Mouse (Mus musculus): Measurements from ENCODE around the gene Gm12248.
"Not testable (repeated sequence)": the region's sequence is repeated elsewhere in the genome, so short reads cannot be mapped to it uniquely, and the experiment has no call there.

Gm12248 gene

GRCm38 (mm10) chr11:58102581-58103343 lies 9.8 kb upstream of the Gm12248 start:
- no peak for DNase-seq (ENCODE audit: extremely low read depth, low read depth, low spot score)

GRCm38 (mm10) chr11:58102146-58102545 lies 9.2 kb upstream of the Gm12248 start:
- DNase-seq (ENCODE audit: extremely low read depth, low read depth, low spot score): no peak

- DNase-seq (ENCODE audit: extremely low read depth, low read depth, low spot score): no peak
These were observed 8.3 kb upstream of the Gm12248 start for GRCm38 (mm10) chr11:58101194-58101720.

GRCm38 (mm10) chr11:58100006-58100405 lies 7.1 kb upstream of the Gm12248 start:
- DNase-seq (ENCODE audit: extremely low read depth, low read depth, low spot score): no peak

GRCm38 (mm10) chr11:58098366-58098720 lies 5.4 kb upstream of the Gm12248 start:
- DNase-seq (ENCODE audit: extremely low read depth, low read depth, low spot score): not testable (repeated sequence)

- no peak for DNase-seq (ENCODE audit: extremely low read depth, low read depth, low spot score)
These were observed 4.9 kb upstream of the Gm12248 start for GRCm38 (mm10) chr11:58097621-58098365.

- DNase-seq (ENCODE audit: extremely low read depth, low read depth, low spot score): no peak
These were observed 4.1 kb upstream of the Gm12248 start for GRCm38 (mm10) chr11:58096821-58097620.

- DNase-seq (ENCODE audit: extremely low read depth, low read depth, low spot score): no peak
These were observed 3.2 kb upstream of the Gm12248 start for GRCm38 (mm10) chr11:58096160-58096559.

- no peak for DNase-seq (ENCODE audit: extremely low read depth, low read depth, low spot score)
These were observed 2.6 kb upstream of the Gm12248 start for GRCm38 (mm10) chr11:58095561-58095960.

- DNase-seq (ENCODE audit: extremely low read depth, low read depth, low spot score): no peak
These were observed 1.8 kb upstream of the Gm12248 start for GRCm38 (mm10) chr11:58094766-58095165.

GRCm38 (mm10) chr11:58092541-58092940 lies 393 bp downstream of the Gm12248 start:
- DNase-seq (ENCODE audit: extremely low read depth, low read depth, low spot score): no peak

GRCm38 (mm10) chr11:58081716-58082115 lies 11.2 kb downstream of the Gm12248 start:
- no peak for DNase-seq (ENCODE audit: extremely low read depth, low read depth, low spot score)

- no peak for DNase-seq (ENCODE audit: extremely low read depth, low read depth, low spot score)
These were observed 15.7 kb downstream of the Gm12248 start for GRCm38 (mm10) chr11:58077270-58077669.

GRCm38 (mm10) chr11:58072978-58073377 lies 20.0 kb downstream of the Gm12248 start:
- DNase-seq (ENCODE audit: extremely low read depth, low read depth, low spot score): no peak

- no peak for DNase-seq (ENCODE audit: extremely low read depth, low read depth, low spot score)
These were observed 27.9 kb downstream of the Gm12248 start for GRCm38 (mm10) chr11:58065025-58065424.

- DNase-seq (ENCODE audit: extremely low read depth, low read depth, low spot score): no peak
These were observed 30.3 kb downstream of the Gm12248 start for GRCm38 (mm10) chr11:58062586-58062985.

GRCm38 (mm10) chr11:58061218-58061617 lies 31.7 kb downstream of the Gm12248 start:
- DNase-seq (ENCODE audit: extremely low read depth, low read depth, low spot score): not testable (repeated sequence)

GRCm38 (mm10) chr11:58059752-58060151 lies 33.2 kb downstream of the Gm12248 start:
- DNase-seq (ENCODE audit: extremely low read depth, low read depth, low spot score): not testable (repeated sequence)

GRCm38 (mm10) chr11:58057455-58057854 lies 35.5 kb downstream of the Gm12248 start:
- DNase-seq (ENCODE audit: extremely low read depth, low read depth, low spot score): no peak

GRCm38 (mm10) chr11:58046438-58046837 lies 46.5 kb downstream of the Gm12248 start:
- no peak for DNase-seq (ENCODE audit: extremely low read depth, low read depth, low spot score)

GRCm38 (mm10) chr11:58042861-58043431 lies 50.0 kb downstream of the Gm12248 start:
- no peak for DNase-seq (ENCODE audit: extremely low read depth, low read depth, low spot score)

Data from fat pad, adult 2 months (tissue).